Mouse (Mus musculus): ENCODE results near the gene Csf2rb2. TPM values are rescaled to one million over a fixed set of nuclear protein-coding genes. Genes with fewer than 3 reads are reported as not detected.

The Csf2rb2 gene
- polyA plus RNA-seq, 1 experiment from 2014 or later: 1.5 TPM

GRCm38 (mm10) chr15:78247659-78248058, 57.9 kb downstream of the Csf2rb2 start:
- H3K4me3 ChIP-seq (replicated peaks): no peak overlapping the region
- H3K27ac ChIP-seq (replicated peaks): no peak overlapping the region
- no peaks in the 10 kb centered on the region for H3K36me3 ChIP-seq
- H3K9ac ChIP-seq: no peak overlapping the region
- ATAC-seq (ENCODE audit: insufficient number of reproducible peaks, low FRiP score, low TSS enrichment, low read depth): no peak
- no peaks in the 10 kb centered on the region for H3K9me3 ChIP-seq (replicated peaks)
- no peak overlapping the region for H3K4me2 ChIP-seq (replicated peaks)
- no peaks in the 10 kb centered on the region for H3K27me3 ChIP-seq
- 57% methylated on average over 2 of the region's 2 CpGs for WGBS
- H3K4me1 ChIP-seq: no peaks in the 10 kb centered on the region

GRCm38 (mm10) chr15:78246143-78247116, 59.1 kb downstream of the Csf2rb2 start:
- H3K27ac ChIP-seq (replicated peaks): no peak overlapping the region
- no peak for ATAC-seq (ENCODE audit: insufficient number of reproducible peaks, low FRiP score, low TSS enrichment, low read depth)
- no peaks in the 10 kb centered on the region for H3K4me1 ChIP-seq
- no peaks in the 10 kb centered on the region for H3K9me3 ChIP-seq (replicated peaks)
- no peak overlapping the region for H3K4me2 ChIP-seq (replicated peaks)
- H3K4me3 ChIP-seq (replicated peaks): no peak overlapping the region
- no peak overlapping the region for H3K9ac ChIP-seq
- no peaks in the 10 kb centered on the region for H3K27me3 ChIP-seq
- 67% methylated on average over 18 of the region's 18 CpGs for WGBS
- no peaks in the 10 kb centered on the region for H3K36me3 ChIP-seq

GRCm38 (mm10) chr15:78244695-78245492, 60.6 kb downstream of the Csf2rb2 start, which contains the start of gene Ncf4:
Ncf4 (plus strand) TSS chr15:78244801.
- H3K9ac ChIP-seq: no peak within 1 kb of the TSS
- H3K27ac ChIP-seq (replicated peaks): no peak within 1 kb of the TSS
- no peak for ATAC-seq (ENCODE audit: insufficient number of reproducible peaks, low FRiP score, low TSS enrichment, low read depth)
- no peaks in the 10 kb centered on the region for H3K4me1 ChIP-seq
- H3K27me3 ChIP-seq: no peaks in the 10 kb centered on the region
- H3K4me3 ChIP-seq (replicated peaks): no peak within 1 kb of the TSS
- WGBS: 66% methylated on average over 7 of the region's 7 CpGs
- H3K4me2 ChIP-seq (replicated peaks): no peak within 1 kb of the TSS
- H3K9me3 ChIP-seq (replicated peaks): no peaks in the 10 kb centered on the region
- no peaks in the 10 kb centered on the region for H3K36me3 ChIP-seq

- ATAC-seq (ENCODE audit: insufficient number of reproducible peaks, low FRiP score, low TSS enrichment, low read depth): no peak
- Histone ChIP-seq H3K4me2 (replicated peaks) (no peak overlapping the region), H3K27me3 (no peaks in the 10 kb centered on the region; the same call in 1 of the 2 replicates), H3K9me3 (replicated peaks) (no peaks in the 10 kb centered on the region), H3K36me3 (no peaks in the 10 kb centered on the region), H3K4me3 (replicated peaks) (no peak overlapping the region), H3K4me1 (no peaks in the 10 kb centered on the region), H3K9ac (no peak overlapping the region), H3K27ac (replicated peaks) (no peak overlapping the region)
- WGBS: 56% methylated on average over 6 of the region's 6 CpGs
Measured at GRCm38 (mm10) chr15:78243774-78244173, 61.7 kb downstream of the Csf2rb2 start.

- no peak overlapping the region for H3K4me3 ChIP-seq (replicated peaks)
- H3K9ac ChIP-seq: no peak overlapping the region
- no peaks in the 10 kb centered on the region for H3K36me3 ChIP-seq
- H3K27ac ChIP-seq (replicated peaks): no peak overlapping the region
- H3K4me2 ChIP-seq (replicated peaks): no peak overlapping the region
- no peaks in the 10 kb centered on the region for H3K4me1 ChIP-seq
- 75% methylated on average over 8 of the region's 8 CpGs for WGBS
- H3K9me3 ChIP-seq (replicated peaks): no peaks in the 10 kb centered on the region
- no peak for ATAC-seq (ENCODE audit: insufficient number of reproducible peaks, low FRiP score, low TSS enrichment, low read depth)
- H3K27me3 ChIP-seq: no peaks in the 10 kb centered on the region; the same call in 1 of the 2 replicates
Measured at GRCm38 (mm10) chr15:78243061-78243460, 62.5 kb downstream of the Csf2rb2 start.

- no peak for ATAC-seq (ENCODE audit: insufficient number of reproducible peaks, low FRiP score, low TSS enrichment, low read depth)
- Histone ChIP-seq H3K27ac (replicated peaks) (no peak overlapping the region), H3K9me3 (replicated peaks) (no peaks in the 10 kb centered on the region), H3K4me2 (replicated peaks) (no peak overlapping the region), H3K4me1 (no peaks in the 10 kb centered on the region), H3K27me3 (no peaks in the 10 kb centered on the region; the same call in 1 of the 2 replicates), H3K4me3 (replicated peaks) (no peak overlapping the region), H3K9ac (no peak overlapping the region), H3K36me3 (no peaks in the 10 kb centered on the region)
- 25% methylated on average over 11 of the region's 11 CpGs for WGBS
Measured at GRCm38 (mm10) chr15:78241335-78241734, 64.2 kb downstream of the Csf2rb2 start.

GRCm38 (mm10) chr15:78239956-78240617, 65.4 kb downstream of the Csf2rb2 start:
- Histone ChIP-seq H3K9ac (no peak overlapping the region), H3K4me3 (replicated peaks) (no peak overlapping the region), H3K27ac (replicated peaks) (no peak overlapping the region), H3K4me2 (replicated peaks) (no peak overlapping the region), H3K9me3 (replicated peaks) (no peaks in the 10 kb centered on the region), H3K36me3 (no peaks in the 10 kb centered on the region), H3K27me3 (peaks cover 5% of the 10 kb centered on the region; the same call in 1 of the 2 replicates), H3K4me1 (no peaks in the 10 kb centered on the region)
- WGBS: 77% methylated on average over 14 of the region's 14 CpGs
- no peak for ATAC-seq (ENCODE audit: insufficient number of reproducible peaks, low FRiP score, low TSS enrichment, low read depth)

GRCm38 (mm10) chr15:78239453-78239852, 66.1 kb downstream of the Csf2rb2 start:
- WGBS: 22% methylated on average over 10 of the region's 10 CpGs
- H3K4me1 ChIP-seq: no peaks in the 10 kb centered on the region
- peaks cover 5% of the 10 kb centered on the region; the same call in 1 of the 2 replicates for H3K27me3 ChIP-seq
- H3K27ac ChIP-seq (replicated peaks): no peak overlapping the region
- no peak overlapping the region for H3K9ac ChIP-seq
- H3K9me3 ChIP-seq (replicated peaks): no peaks in the 10 kb centered on the region
- H3K36me3 ChIP-seq: no peaks in the 10 kb centered on the region
- no peak for ATAC-seq (ENCODE audit: insufficient number of reproducible peaks, low FRiP score, low TSS enrichment, low read depth)
- H3K4me3 ChIP-seq (replicated peaks): no peak overlapping the region
- H3K4me2 ChIP-seq (replicated peaks): no peak overlapping the region

- WGBS: 67% methylated on average over 5 of the region's 5 CpGs
- Histone ChIP-seq H3K4me3 (replicated peaks) (no peak overlapping the region), H3K9me3 (replicated peaks) (no peaks in the 10 kb centered on the region), H3K4me2 (replicated peaks) (no peak overlapping the region), H3K27me3 (peaks cover 5% of the 10 kb centered on the region; the same call in 1 of the 2 replicates), H3K4me1 (0 out of 2 replicates have a peak, but pooled peaks cover 3% of the 10 kb centered on the region), H3K9ac (no peak overlapping the region), H3K36me3 (no peaks in the 10 kb centered on the region), H3K27ac (replicated peaks) (no peak overlapping the region)
- no peak for ATAC-seq (ENCODE audit: insufficient number of reproducible peaks, low FRiP score, low TSS enrichment, low read depth)
Measured at GRCm38 (mm10) chr15:78234823-78235509, 70.6 kb downstream of the Csf2rb2 start.
